Mouse (Mus musculus) gastrocnemius, adult 18-20 months (tissue): ENCODE measurements at regions not wholly inside any gene's neighbourhood (a gene's known extent, or its start where the extent isn't known, plus 50 kb on each side); places are given as distances from the start of the nearest gene placed in this dataset.

Experiments used
- DNase-seq: peaks from one replicate; pipeline ENCODE4 v3.0.0; 2021; ENCODE audit warnings: low spot score

GRCm38 (mm10) chr13:37503449-37503848, 158.4 kb downstream of the Ly86 start:
- DNase-seq: no peak

GRCm38 (mm10) chr13:37503898-37504297, 158.9 kb downstream of the Ly86 start:
- no peak for DNase-seq

GRCm38 (mm10) chr13:37504373-37504772, 159.4 kb downstream of the Ly86 start:
- DNase-seq: no peak

GRCm38 (mm10) chr13:37505617-37506016, 160.6 kb downstream of the Ly86 start:
- no peak for DNase-seq

- DNase-seq: peak; percentile 31
Observed at GRCm38 (mm10) chr13:37506046-37506445, 161.0 kb downstream of the Ly86 start.

- no peak for DNase-seq
Observed at GRCm38 (mm10) chr13:37506701-37507100, 161.7 kb downstream of the Ly86 start.

GRCm38 (mm10) chr13:37507146-37507545, 162.1 kb downstream of the Ly86 start:
- no peak for DNase-seq

GRCm38 (mm10) chr13:37508385-37509351, 163.7 kb downstream of the Ly86 start:
- DNase-seq: no peak

GRCm38 (mm10) chr13:37509352-37509851, 164.4 kb downstream of the Ly86 start:
- DNase-seq: no peak

GRCm38 (mm10) chr13:37510511-37510910, 165.5 kb downstream of the Ly86 start:
- DNase-seq: no peak

- no peak for DNase-seq
Observed at GRCm38 (mm10) chr13:37511006-37511405, 166.0 kb downstream of the Ly86 start.

- DNase-seq: no peak
Observed at GRCm38 (mm10) chr13:37511406-37511805, 166.4 kb downstream of the Ly86 start.

GRCm38 (mm10) chr13:37512781-37513180, 167.8 kb downstream of the Ly86 start:
- no peak for DNase-seq

- DNase-seq: no peak
Observed at GRCm38 (mm10) chr13:37513206-37513904, 168.3 kb downstream of the Ly86 start.

GRCm38 (mm10) chr13:37513905-37514607, 169.0 kb downstream of the Ly86 start:
- peak; percentile 34 for DNase-seq

- no peak for DNase-seq
Observed at GRCm38 (mm10) chr13:37514641-37515305, 169.8 kb downstream of the Ly86 start.

- no peak for DNase-seq
Observed at GRCm38 (mm10) chr13:37517055-37517807, 172.2 kb downstream of the Ly86 start.

GRCm38 (mm10) chr13:37519948-37520347, 174.9 kb downstream of the Ly86 start:
- DNase-seq: no peak

- DNase-seq: no peak
Observed at GRCm38 (mm10) chr13:37525097-37525726, 180.2 kb downstream of the Ly86 start.

- DNase-seq: no peak
Observed at GRCm38 (mm10) chr13:37526102-37526501, 181.1 kb downstream of the Ly86 start.
